Mouse (Mus musculus): ENCODE measurements at regions not wholly inside any gene's neighbourhood (a gene's known extent, or its start where the extent isn't known, plus 50 kb on each side); places are given as distances from the start of the nearest gene placed in this dataset.
A peak's percentile ranks its signal among the peaks of the same experiment; 100 is the strongest.

DNA sequence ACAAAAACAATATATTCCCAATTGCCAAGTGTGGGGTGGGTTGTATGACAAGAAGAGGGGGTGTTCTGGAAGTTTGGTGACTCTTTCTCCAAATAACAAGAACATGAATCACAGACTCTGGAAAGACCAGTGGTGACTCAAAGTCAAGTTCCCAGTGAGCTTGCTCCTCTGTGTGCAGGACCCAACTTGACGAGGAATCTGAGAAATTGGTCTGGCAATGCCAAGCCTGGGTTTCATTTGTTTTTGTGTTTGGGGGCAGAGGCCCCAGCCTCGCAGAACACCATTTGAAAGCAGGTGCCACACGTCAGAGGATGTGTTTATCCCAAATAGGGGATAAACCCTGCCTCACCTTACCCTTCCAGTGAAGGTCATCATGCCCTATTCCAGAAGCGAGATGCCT, 163.1 kb upstream of the Shh start:
- 81% methylated on average over 4 of the region's 4 CpGs for WGBS
- no peak overlapping the region for H3K9ac ChIP-seq

DNA sequence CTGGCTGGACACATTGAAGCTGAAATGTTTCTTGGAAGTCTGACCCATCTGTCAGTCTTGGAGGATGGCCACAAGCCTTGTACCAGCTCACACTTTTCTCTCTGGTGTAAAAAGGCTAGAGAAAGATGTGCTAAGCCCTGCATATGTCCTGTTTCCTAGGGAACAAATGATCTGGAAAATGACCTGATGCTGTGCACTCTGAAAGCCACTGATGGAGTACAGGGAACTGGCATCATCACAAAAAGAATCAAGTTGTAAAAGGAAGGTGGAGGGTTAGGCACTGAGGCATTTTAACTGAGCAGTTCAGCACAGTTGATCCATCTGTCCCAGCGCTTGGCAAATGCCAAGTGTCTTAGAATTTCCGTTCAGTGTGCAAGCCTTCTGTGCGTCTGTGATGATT, 144.8 kb upstream of the Shh start:
- TF ChIP-seq CTCF (IDR thresholded peaks at IDR 0.05; ENCODE audit: low read depth): no peak
- no peak for DNase-seq
- Histone ChIP-seq H3K4me1 (ENCODE audit: insufficient read depth) (no peaks in the 10 kb centered on the region), H3K27me3 (ENCODE audit: insufficient read depth, low read length) (no peaks in the 10 kb centered on the region), H3K9ac (no peak overlapping the region), H3K9me3 (ENCODE audit: low read depth, low read length) (no peaks in the 10 kb centered on the region), H3K36me3 (ENCODE audit: insufficient read depth) (no peaks in the 10 kb centered on the region), H3K4me2 (no peak overlapping the region), H3K4me3 (ENCODE audit: low read depth, low read length) (no peak overlapping the region), H3K27ac (ENCODE audit: low read depth) (no peak overlapping the region)
- no peak for ATAC-seq (ENCODE audit: insufficient read depth)
- WGBS: 88% methylated on average over 3 of the region's 3 CpGs

More for the DNA sequence above, 163.1 kb upstream of the Shh start:
- ATAC-seq (ENCODE audit: insufficient read depth) (no peak), DNase-seq (no peak)
- no peaks in the 10 kb centered on the region for H3K9me3 ChIP-seq (ENCODE audit: low read depth, low read length)
- TF ChIP-seq CTCF (IDR thresholded peaks at IDR 0.05; ENCODE audit: low read depth): no peak
- no peaks in the 10 kb centered on the region for H3K4me1 ChIP-seq (ENCODE audit: insufficient read depth)
- H3K4me3 ChIP-seq (ENCODE audit: low read depth, low read length): no peak overlapping the region
- no peaks in the 10 kb centered on the region for H3K27me3 ChIP-seq (ENCODE audit: insufficient read depth, low read length)
- no peak overlapping the region for H3K27ac ChIP-seq (ENCODE audit: low read depth)
- H3K36me3 ChIP-seq (ENCODE audit: insufficient read depth): no peaks in the 10 kb centered on the region
- no peak overlapping the region for H3K4me2 ChIP-seq

DNA sequence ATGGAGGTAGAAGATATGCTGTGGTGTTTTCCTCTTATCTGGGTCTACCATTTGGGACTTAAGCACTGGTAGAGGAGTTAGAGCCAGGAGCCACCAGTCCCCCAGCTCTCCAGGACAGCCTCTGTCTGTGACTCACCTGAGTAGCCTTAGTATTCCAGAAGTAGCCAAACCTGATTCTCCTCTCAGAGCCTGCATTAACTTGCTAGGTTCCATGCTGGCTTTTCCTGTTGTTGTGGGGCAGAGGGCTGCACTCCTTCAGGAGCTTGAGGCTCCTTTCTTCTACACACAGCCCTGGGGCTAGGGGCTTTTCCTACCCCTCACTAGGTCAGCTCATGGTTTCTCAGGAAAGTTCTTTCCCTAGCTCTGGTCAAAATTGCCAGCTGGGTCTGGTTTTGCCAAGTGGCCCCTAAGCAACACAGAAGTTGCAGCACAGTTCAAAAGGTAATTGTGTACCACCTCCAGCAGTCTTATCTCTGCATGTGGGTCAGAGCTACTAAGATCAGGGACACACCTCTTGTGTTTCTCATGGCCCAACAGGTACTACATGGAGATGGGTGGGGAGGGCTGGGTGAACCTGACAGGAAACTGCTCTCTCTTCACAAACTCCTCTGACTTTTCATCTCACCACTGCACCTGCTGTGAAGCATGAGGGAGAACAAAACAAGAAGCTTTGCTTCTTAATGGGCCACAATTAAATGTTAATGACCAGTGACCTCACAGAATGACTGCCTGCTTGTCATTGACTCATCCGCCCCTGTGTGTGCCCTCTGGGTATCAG, 129.7 kb upstream of the Shh start:
- no peak overlapping the region for H3K9ac ChIP-seq
- no peak overlapping the region for H3K27ac ChIP-seq (ENCODE audit: low read depth)
- no peak overlapping the region for H3K4me3 ChIP-seq (ENCODE audit: low read depth, low read length)
- H3K36me3 ChIP-seq (ENCODE audit: insufficient read depth): no peaks in the 10 kb centered on the region
- H3K9me3 ChIP-seq (ENCODE audit: low read depth, low read length): no peaks in the 10 kb centered on the region
- TF ChIP-seq CTCF (IDR thresholded peaks at IDR 0.05; ENCODE audit: low read depth): no peak
- WGBS: 64% methylated on average over 1 of the region's 1 CpGs
- no peaks in the 10 kb centered on the region for H3K4me1 ChIP-seq (ENCODE audit: insufficient read depth)
- H3K4me2 ChIP-seq: no peak overlapping the region
- H3K27me3 ChIP-seq (ENCODE audit: insufficient read depth, low read length): no peaks in the 10 kb centered on the region
- no peak for ATAC-seq (ENCODE audit: insufficient read depth)
- DNase-seq: peak; percentile 16

DNA sequence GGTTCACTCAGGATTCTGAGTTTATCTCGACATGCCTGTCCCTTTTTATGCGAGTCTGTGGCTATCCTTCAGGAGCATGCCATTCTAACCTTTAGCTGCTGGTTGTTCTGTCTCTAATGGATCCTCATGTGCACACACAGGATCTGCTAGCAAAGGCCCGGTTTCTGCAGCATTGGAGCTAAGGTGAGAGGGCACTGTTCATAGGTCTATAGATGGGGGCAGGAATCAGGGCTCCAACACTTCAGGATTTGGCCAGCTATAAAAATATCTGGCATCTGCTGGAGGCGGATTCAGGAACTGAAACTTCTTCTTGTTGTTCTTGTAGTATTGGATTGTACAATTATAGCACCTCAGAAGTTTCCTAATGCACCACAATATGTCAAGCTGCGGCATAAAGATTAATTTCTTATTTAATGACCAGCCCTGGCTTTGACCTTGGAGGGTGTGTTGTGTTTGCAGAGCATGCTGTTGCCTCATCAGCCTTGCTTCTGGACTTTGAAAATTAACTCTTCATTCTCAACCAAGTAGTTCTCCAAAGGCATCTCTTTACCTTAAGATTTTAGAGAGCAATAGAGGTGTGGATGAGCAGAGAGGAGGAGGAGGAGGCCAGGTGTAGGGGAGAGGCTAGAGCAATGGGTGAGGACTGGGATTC, 104.4 kb upstream of the Shh start:
- H3K9me3 ChIP-seq (ENCODE audit: low read depth, low read length): no peaks in the 10 kb centered on the region

DNA sequence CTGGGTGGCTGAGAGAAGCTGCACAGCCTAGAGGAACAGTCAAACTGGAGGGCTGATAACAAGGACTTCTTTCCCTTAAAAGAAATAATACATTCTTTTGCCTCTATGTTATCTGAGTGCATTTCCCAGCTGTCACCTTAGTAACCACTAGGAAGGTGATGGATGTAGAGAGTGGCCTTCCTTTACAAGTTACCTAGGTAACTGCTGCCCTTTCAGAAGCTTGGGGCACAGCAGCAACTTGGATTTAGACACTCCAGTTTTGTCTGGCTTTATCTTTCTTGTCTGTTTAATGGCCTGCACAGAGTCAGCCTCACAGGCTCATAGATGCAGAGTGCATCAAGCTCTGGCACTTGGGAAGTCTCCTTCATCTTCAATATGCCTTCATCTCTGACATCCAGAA, 101.4 kb upstream of the Shh start:
- no peak overlapping the region for H3K27ac ChIP-seq (ENCODE audit: low read depth)
- TF ChIP-seq CTCF (IDR thresholded peaks at IDR 0.05; ENCODE audit: low read depth): no peak
- no peak overlapping the region for H3K9ac ChIP-seq
- no peak overlapping the region for H3K4me3 ChIP-seq (ENCODE audit: low read depth, low read length)
- H3K4me2 ChIP-seq: no peak overlapping the region
- H3K4me1 ChIP-seq (ENCODE audit: insufficient read depth): no peaks in the 10 kb centered on the region
- no peak for DNase-seq
- H3K36me3 ChIP-seq (ENCODE audit: insufficient read depth): no peaks in the 10 kb centered on the region
- no peaks in the 10 kb centered on the region for H3K9me3 ChIP-seq (ENCODE audit: low read depth, low read length)
- H3K27me3 ChIP-seq (ENCODE audit: insufficient read depth, low read length): no peaks in the 10 kb centered on the region
- no peak for ATAC-seq (ENCODE audit: insufficient read depth)

More for the DNA sequence above, 104.4 kb upstream of the Shh start:
- H3K4me2 ChIP-seq: no peak overlapping the region
- no peak for DNase-seq
- H3K9ac ChIP-seq: no peak overlapping the region
- H3K27me3 ChIP-seq (ENCODE audit: insufficient read depth, low read length): no peaks in the 10 kb centered on the region
- no peak for ATAC-seq (ENCODE audit: insufficient read depth)
- H3K4me3 ChIP-seq (ENCODE audit: low read depth, low read length): no peak overlapping the region
- no peaks in the 10 kb centered on the region for H3K36me3 ChIP-seq (ENCODE audit: insufficient read depth)
- H3K27ac ChIP-seq (ENCODE audit: low read depth): no peak overlapping the region
- WGBS: 71% methylated on average over 5 of the region's 5 CpGs
- H3K4me1 ChIP-seq (ENCODE audit: insufficient read depth): no peaks in the 10 kb centered on the region
- no peak for TF ChIP-seq CTCF (IDR thresholded peaks at IDR 0.05; ENCODE audit: low read depth)

DNA sequence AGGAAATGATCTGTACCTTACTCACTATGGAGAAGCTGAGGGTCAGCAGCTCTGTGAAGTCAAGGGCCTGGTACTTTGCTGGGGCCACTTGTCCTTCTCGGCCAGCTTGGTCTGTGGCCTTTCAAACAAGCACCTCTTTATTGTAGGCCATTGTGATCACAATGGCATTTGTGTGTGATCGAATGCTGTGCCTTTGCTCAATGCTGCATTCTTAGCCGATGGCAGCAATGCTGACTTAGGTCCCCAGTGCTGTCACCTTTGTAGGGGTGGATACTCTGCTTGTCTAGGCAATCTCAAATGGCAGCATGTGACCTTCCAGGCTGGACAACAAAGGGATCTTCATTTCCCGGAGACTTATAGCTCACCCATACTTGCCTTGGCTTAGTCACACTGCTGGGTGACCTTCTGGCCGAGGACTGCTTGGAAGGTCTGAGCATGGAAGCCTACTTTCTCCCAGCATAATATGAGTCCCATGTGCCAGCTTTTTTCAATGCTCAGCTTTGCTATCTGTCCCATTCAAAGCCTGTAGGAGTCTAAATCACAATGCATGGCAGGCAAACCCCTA, 100.4 kb upstream of the Shh start:
- Histone ChIP-seq H3K4me1 (ENCODE audit: insufficient read depth) (0 out of 2 replicates have a peak, but pooled peaks cover 3% of the 10 kb centered on the region), H3K27ac (ENCODE audit: low read depth) (no peak overlapping the region), H3K9ac (no peak overlapping the region), H3K36me3 (ENCODE audit: insufficient read depth) (no peaks in the 10 kb centered on the region), H3K4me2 (no peak overlapping the region), H3K4me3 (ENCODE audit: low read depth, low read length) (no peak overlapping the region), H3K27me3 (ENCODE audit: insufficient read depth, low read length) (no peaks in the 10 kb centered on the region), H3K9me3 (ENCODE audit: low read depth, low read length) (no peaks in the 10 kb centered on the region)
- DNase-seq (no peak), ATAC-seq (ENCODE audit: insufficient read depth) (no peak)
- TF ChIP-seq CTCF (IDR thresholded peaks at IDR 0.05; ENCODE audit: low read depth): no peak
- 66% methylated on average over 5 of the region's 5 CpGs for WGBS

DNA sequence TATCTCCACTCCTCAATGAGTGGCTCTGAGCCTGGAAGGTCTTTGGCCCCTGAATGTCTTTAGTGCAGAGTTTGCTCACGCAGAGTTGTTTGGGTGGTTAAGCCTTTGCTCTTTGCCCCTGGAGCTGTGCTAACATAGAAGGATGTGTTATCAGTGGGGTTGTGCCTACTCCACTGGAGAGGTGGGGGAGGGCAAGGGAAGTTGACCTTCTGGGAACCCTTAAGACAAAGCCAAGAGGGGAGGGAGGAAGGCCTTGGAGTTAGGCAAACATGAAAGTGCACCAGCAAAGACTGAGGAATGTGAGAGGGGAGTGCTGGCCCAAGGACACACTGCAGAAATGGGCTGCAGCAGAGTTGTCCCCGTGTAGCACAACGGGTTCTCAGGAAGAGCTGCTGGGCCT, 96.3 kb upstream of the Shh start:
- Histone ChIP-seq H3K4me3 (ENCODE audit: low read depth, low read length) (no peak overlapping the region), H3K4me2 (no peak overlapping the region), H3K9ac (no peak overlapping the region), H3K27me3 (ENCODE audit: insufficient read depth, low read length) (no peaks in the 10 kb centered on the region), H3K27ac (ENCODE audit: low read depth) (peak overlapping the region; percentile 73), H3K36me3 (ENCODE audit: insufficient read depth) (no peaks in the 10 kb centered on the region), H3K9me3 (ENCODE audit: low read depth, low read length) (no peaks in the 10 kb centered on the region), H3K4me1 (ENCODE audit: insufficient read depth) (0 out of 2 replicates have a peak, but pooled peaks cover 3% of the 10 kb centered on the region)
- no peak for TF ChIP-seq CTCF (IDR thresholded peaks at IDR 0.05; ENCODE audit: low read depth)
- WGBS: 14% methylated on average over 3 of the region's 3 CpGs
- DNase-seq (peak; percentile 62), ATAC-seq (ENCODE audit: insufficient read depth) (peak; percentile 89)

Measured in lung, embryonic 14.5 days (tissue).